12 mouse cellular contexts compared by ENCODE assay signal in the genomic region with DNA sequence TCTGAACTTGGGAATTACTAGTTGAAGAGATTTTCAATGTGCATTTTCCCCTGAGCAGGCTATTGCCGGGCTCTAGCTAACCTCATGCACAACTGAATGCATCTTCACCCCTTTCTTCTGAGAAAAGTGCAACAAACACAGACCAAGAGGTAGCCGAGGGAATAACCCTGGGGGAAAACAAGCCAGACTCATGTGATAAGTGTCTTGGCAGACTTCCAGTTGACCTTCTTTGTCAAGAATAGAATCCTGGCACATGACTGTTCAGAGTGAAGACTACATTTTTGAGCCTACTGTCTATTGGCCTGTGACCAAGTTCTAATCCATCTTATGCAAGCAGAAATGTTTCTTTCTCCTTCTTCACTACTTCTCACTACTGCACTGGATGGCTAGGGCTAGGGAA. TPM values are rescaled to one million over a fixed set of nuclear protein-coding genes. Genes with fewer than 3 reads are reported as not detected.
DNase-seq lines count a peak whose midpoint lies in the region; ATAC-seq and TF ChIP-seq lines count a peak whose summit lies in the region.
"Had no signal": no experiment of that assay in that cellular context is flagged by ENCODE, and none has a peak within 500 bp of the region (broad histone marks: within the 10 kb centered on the region; RNA-seq: fewer than 3 reads in every experiment).

No protein-coding gene starts in this region.

- H3K4me3 ChIP-seq in liver, adult 2 months (ENCODE audit: insufficient read depth, low read depth, low read length): no peak overlapping the region
- H3K4me3 ChIP-seq in liver, postnatal 0 days (ENCODE audit: low read depth, low read length): no peak overlapping the region
- H3K4me3 ChIP-seq: forebrain, embryonic 15.5 days; hindbrain, embryonic 12.5 days; liver, embryonic 12.5 days had no signal

- H3K79me2 ChIP-seq in liver, adult 2 months (ENCODE audit: control insufficient read depth, insufficient read depth, low read length): no peaks in the 10 kb centered on the region

- WGBS in liver, adult 2 months: 46% methylated on average over 2 of the region's 2 CpGs
- WGBS in liver, postnatal 0 days (ENCODE audit: insufficient replicate concordance): 48% methylated on average over 2 of the region's 2 CpGs

- H3K27me3 ChIP-seq in liver, adult 2 months (ENCODE audit: control insufficient read depth, insufficient read depth, low read length): no peaks in the 10 kb centered on the region
- no peaks in the 10 kb centered on the region for H3K27me3 ChIP-seq in liver, postnatal 0 days (ENCODE audit: insufficient read depth, low read length)
- H3K27me3 ChIP-seq: forebrain, embryonic 15.5 days; hindbrain, embryonic 12.5 days; liver, embryonic 12.5 days had no signal

- no peaks in the 10 kb centered on the region for H3K4me1 ChIP-seq in liver, adult 2 months (ENCODE audit: control insufficient read depth, insufficient read depth, low read length)
- H3K4me1 ChIP-seq in liver, postnatal 0 days (ENCODE audit: insufficient read depth): no peaks in the 10 kb centered on the region
- H3K4me1 ChIP-seq: forebrain, embryonic 15.5 days; hindbrain, embryonic 12.5 days; liver, embryonic 12.5 days had no signal

- ATAC-seq in liver, postnatal 0 days: no peak
- ATAC-seq: activated CD4-positive, CD25-positive, alpha-beta regulatory T cell, adult 4 months; forebrain, embryonic 15.5 days; liver, embryonic 12.5 days had no signal

- TF ChIP-seq EP300 in liver, postnatal 0 days (IDR thresholded peaks at IDR 0.05; ENCODE audit: low read depth): no peak

- TF ChIP-seq CTCF in liver, adult 2 months (IDR thresholded peaks at IDR 0.05; ENCODE audit: low read depth, low read length): no peak
- TF ChIP-seq CTCF in liver, postnatal 0 days (IDR thresholded peaks at IDR 0.05; ENCODE audit: low read depth): no peak

- no peaks in the 10 kb centered on the region for H3K9me3 ChIP-seq in liver, postnatal 0 days (ENCODE audit: low read length)
- H3K9me3 ChIP-seq: forebrain, embryonic 15.5 days; hindbrain, embryonic 12.5 days; liver, embryonic 12.5 days had no signal

- H3K4me2 ChIP-seq in liver, postnatal 0 days (ENCODE audit: low read depth, low read length): no peak overlapping the region
- H3K4me2 ChIP-seq: forebrain, embryonic 15.5 days; hindbrain, embryonic 12.5 days; liver, embryonic 12.5 days had no signal

- no peaks in the 10 kb centered on the region for H3K36me3 ChIP-seq in liver, adult 2 months (ENCODE audit: control insufficient read depth, insufficient read depth, low read length)
- no peaks in the 10 kb centered on the region for H3K36me3 ChIP-seq in liver, postnatal 0 days (replicated peaks; ENCODE audit: insufficient read depth, low read length)
- H3K36me3 ChIP-seq: forebrain, embryonic 15.5 days; hindbrain, embryonic 12.5 days; liver, embryonic 12.5 days had no signal

- H3K27ac ChIP-seq in liver, adult 2 months (replicated peaks; ENCODE audit: insufficient read depth, low read depth, low read length): no peak overlapping the region
- no peak overlapping the region for H3K27ac ChIP-seq in liver, postnatal 0 days (ENCODE audit: low read depth)
- H3K27ac ChIP-seq: forebrain, embryonic 15.5 days; hindbrain, embryonic 12.5 days; liver, embryonic 12.5 days had no signal

- no peak for TF ChIP-seq POLR2A in liver, adult 2 months (IDR thresholded peaks at IDR 0.05; ENCODE audit: extremely low read depth, insufficient read depth, low read length)

- no peak overlapping the region for H3K9ac ChIP-seq in liver, adult 2 months (ENCODE audit: low read depth, low read length)
- H3K9ac ChIP-seq in liver, postnatal 0 days (replicated peaks): no peak overlapping the region
- H3K9ac ChIP-seq: forebrain, embryonic 15.5 days; hindbrain, embryonic 12.5 days; liver, embryonic 12.5 days had no signal

- peak; percentile 42 for DNase-seq in cerebellum, adult 9-11 months
- no peak for DNase-seq in cerebellum, postnatal 36 days
- peak; percentile 43 for DNase-seq in liver, adult 2 months (ENCODE audit: extremely low read depth, low read depth, low spot score)
- DNase-seq in liver, postnatal 0 days: no peak
- DNase-seq in adrenal gland, adult 8-10 months: peak; percentile 9
- DNase-seq in kidney, postnatal 14 days: peak; percentile 69
- no peak for DNase-seq in left cerebral cortex, adult 9 months (ENCODE audit: low spot score in 2 of 2)
- no peak for DNase-seq in layer of hippocampus, adult 18-20 months (ENCODE audit: low spot score in 2 of 2)

RNA-seq across cellular contexts. Expression of gene Arfgef3, which starts 55.5 kb away (rescaled TPM):
- under 0.01 and 0.07 TPM in 2 replicates for total RNA-seq in liver, adult 2 months (2014; rRNA removed)
- not detected in 2 replicates for polyA plus RNA-seq in liver, adult 2 months (2012; rRNA removed)
- polyA plus RNA-seq in liver, postnatal 0 days (2015; fragmentation: Nextera tagmentation; extraction: Ambion mirVana): 0.01 TPM in 2 replicates
- total RNA-seq in adrenal gland, adult 8-10 months (2022): 10 to 100 TPM in 2 of 4 experiments, 1 to 10 TPM in 2; 7.1 to 12.1 (median 9.1) TPM
- 10 to 100 TPM; 81.5 to 85.2 TPM for total RNA-seq in layer of hippocampus, adult 18-20 months (2021)

Comparison
In these comparisons a context has a peak if more than half of its experiments do, and no peak if none do; other contexts are left out.
1. DNase-seq: peak in cerebellum, adult 9-11 months (single experiment), liver, adult 2 months (single experiment), adrenal gland, adult 8-10 months (single experiment) and kidney, postnatal 14 days (single experiment); none in cerebellum, postnatal 36 days (0 of 2), liver, postnatal 0 days (single experiment), left cerebral cortex, adult 9 months (0 of 2) and layer of hippocampus, adult 18-20 months (0 of 2).